Mouse (Mus musculus) forebrain, postnatal 0 days (tissue): ENCODE measurements around the gene Zfp846. TPM values are rescaled to one million over a fixed set of nuclear protein-coding genes. Genes with fewer than 3 reads are reported as not detected.
"Not testable (repeated sequence)": the region's sequence is repeated elsewhere in the genome, so short reads cannot be mapped to it uniquely, and the experiment has no call there.

Experiments
- ATAC-seq: fragments of 200-750 bp; cut with Nextera tagmentation; 2 replicates; pipeline ENCODE4 v1.8.0; 2017; ENCODE audit warnings: mild to moderate bottlenecking, moderate library complexity
- DNase-seq: peaks from one replicate; pipeline ENCODE4 v3.0.0-alpha.2; 2015
- H3K27ac ChIP-seq: fragments of 300-500 bp; sonication (generic); 2 replicates; pipeline ENCODE4 v1.5.1; 2014; ENCODE audit warnings: low read depth, mild to moderate bottlenecking, antibody characterized with exemption, low read length, moderate library complexity, mixed read lengths
- H3K27me3 ChIP-seq: fragments of 300-500 bp; sonication (generic); 2 replicates; pipeline ENCODE4 v1.6.1; 2014; ENCODE audit warnings: mild to moderate bottlenecking, low read length, mixed read lengths; ENCODE audit not compliant: insufficient read depth
- H3K36me3 ChIP-seq: fragments of 300-500 bp; sonication (generic); 2 replicates; pipeline ENCODE4 v1.6.1; 2014; ENCODE audit warnings: mild to moderate bottlenecking, moderate library complexity; ENCODE audit not compliant: insufficient read depth
- H3K4me1 ChIP-seq: fragments of 300-500 bp; sonication (generic); 2 replicates; pipeline ENCODE4 v1.6.1; 2014; ENCODE audit warnings: antibody characterized with exemption; ENCODE audit not compliant: insufficient read depth
- H3K4me2 ChIP-seq: fragments of 300-500 bp; sonication (generic); 2 replicates; pipeline ENCODE4 v1.6.1; 2014; ENCODE audit warnings: low read depth, mild to moderate bottlenecking, moderate library complexity
- H3K4me3 ChIP-seq: fragments of 300-500 bp; sonication (generic); 2 replicates; pipeline ENCODE4 v1.5.1; 2014; ENCODE audit warnings: low read depth, low read length, mixed read lengths
- H3K9ac ChIP-seq: fragments of 300-500 bp; sonication (generic); 2 replicates; pipeline ENCODE4 v1.6.1; 2014; ENCODE audit warnings: mild to moderate bottlenecking
- H3K9me3 ChIP-seq: fragments of 300-500 bp; sonication (generic); 2 replicates; pipeline ENCODE4 v1.6.1; 2016; ENCODE audit warnings: low read length
- CTCF ChIP-seq: sonication (generic); IDR thresholded peaks from 2 replicates; pipeline ENCODE4 v1.5.1; 2016; ENCODE audit warnings: antibody characterized with exemption, control low read depth, low read depth
- WGBS: fragments of 180-500 bp; shearing (Covaris S2); extraction: QIAGEN DNeasy Blood & Tissue Kit; methylation state at CpG from one replicate; pipeline ENCODE4 v1.1.7; 2014; 5-methylcytosine and 5-hydroxymethylcytosine counted together
- polyA plus RNA-seq: library from polyadenylated mRNA; unstranded; fragments of >200 nt; fragmentation: Nextera tagmentation; extraction: Ambion mirVana; gene quantifications from 2 replicates; pipeline ENCODE4 v1.2.1, GENCODE M21; 2015
- total RNA-seq: library from RNA; depleted of rRNA; stranded (reverse); fragments of >200 nt; gene quantifications from 2 replicates; pipeline ENCODE4 v1.2.3, GENCODE M21; 2014

The Zfp846 gene
- total and polyA plus RNA-seq, 2 experiments from 2014 or later = 38.4 to 38.9 TPM

DNA sequence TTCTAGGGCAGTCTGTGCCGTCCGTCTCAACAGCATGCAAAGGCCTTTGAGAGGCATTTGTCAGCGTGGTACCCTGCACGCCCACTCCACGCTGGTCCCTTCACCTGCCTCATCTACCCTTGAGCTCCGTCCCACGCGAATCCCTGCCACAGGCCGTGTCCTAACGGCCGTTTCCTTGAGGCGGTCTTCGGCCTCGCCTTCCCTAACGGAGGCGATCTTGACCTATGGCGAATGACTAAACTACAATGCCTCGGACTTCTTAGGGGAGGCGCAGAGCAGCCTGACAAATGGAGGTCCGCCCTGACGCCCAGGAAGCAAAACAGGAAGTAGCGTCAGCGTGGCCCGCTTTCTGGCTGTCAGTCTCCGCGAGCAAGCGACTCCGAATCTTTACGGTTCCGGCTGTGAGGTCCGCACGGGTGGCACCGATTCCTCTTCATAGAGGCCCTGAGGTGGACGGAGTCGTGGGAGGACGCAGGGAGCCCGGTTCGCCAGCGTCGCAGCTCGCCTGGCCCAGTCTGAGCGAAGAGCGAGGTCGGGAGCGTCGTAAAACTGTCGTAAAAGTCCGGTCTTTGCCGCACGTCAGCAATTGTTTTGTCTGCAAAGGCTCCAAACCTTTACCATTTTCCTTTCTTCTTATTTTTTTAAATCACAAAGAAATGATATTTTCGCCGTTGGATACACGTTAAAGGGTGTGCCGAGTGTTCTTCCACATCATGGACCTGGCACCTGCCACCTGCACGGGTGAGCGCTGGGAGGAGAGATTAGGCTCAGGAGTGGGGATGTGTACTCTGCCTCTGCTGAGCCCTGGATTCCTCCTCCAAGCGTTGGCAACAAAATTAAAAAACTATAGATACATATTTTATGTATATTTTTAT, 26.2 kb downstream of the Zfp846 start:
- Histone ChIP-seq H3K9me3 (no peaks in the 10 kb centered on the region), H3K4me2 (peak overlapping the region; percentile 71), H3K36me3 (0 out of 2 replicates have a peak, but pooled peaks cover 3% of the 10 kb centered on the region), H3K9ac (peak overlapping the region; percentile 82), H3K27ac (peak overlapping the region; percentile 98), H3K4me1 (0 out of 2 replicates have a peak, but pooled peaks cover 6% of the 10 kb centered on the region), H3K4me3 (peak overlapping the region; percentile 59), H3K27me3 (no peaks in the 10 kb centered on the region)
- no peak for TF ChIP-seq CTCF
- DNase-seq = peak; percentile 96
- WGBS = under 1% methylated on average over 57 of the region's 57 CpGs
- peak; percentile 93 for ATAC-seq

GRCm38 (mm10) chr9:20609831-20610464, 28.9 kb downstream of the Zfp846 start:
- 88% methylated on average over 5 of the region's 5 CpGs for WGBS
- no peak overlapping the region for H3K4me2 ChIP-seq
- ATAC-seq = no peak

GRCm38 (mm10) chr9:20611976-20612375, 30.9 kb downstream of the Zfp846 start:
- no peaks in the 10 kb centered on the region for H3K9me3 ChIP-seq
- H3K27me3 ChIP-seq = no peaks in the 10 kb centered on the region
- no peak overlapping the region for H3K4me2 ChIP-seq
- H3K4me1 ChIP-seq = no peaks in the 10 kb centered on the region
- no peak overlapping the region for H3K4me3 ChIP-seq
- H3K27ac ChIP-seq = no peak overlapping the region
- peaks cover 4% of the 10 kb centered on the region; the same call in 1 of the 2 replicates for H3K36me3 ChIP-seq
- no peak for DNase-seq
- ATAC-seq = no peak
- H3K9ac ChIP-seq = no peak overlapping the region
- TF ChIP-seq CTCF = no peak
- 79% methylated on average over 5 of the region's 5 CpGs for WGBS

More at GRCm38 (mm10) chr9:20609831-20610464, 28.9 kb downstream of the Zfp846 start:
- H3K9me3 ChIP-seq = no peaks in the 10 kb centered on the region
- H3K4me3 ChIP-seq = no peak overlapping the region
- H3K4me1 ChIP-seq = 0 out of 2 replicates have a peak, but pooled peaks cover 6% of the 10 kb centered on the region
- no peaks in the 10 kb centered on the region for H3K27me3 ChIP-seq
- DNase-seq = no peak
- H3K9ac ChIP-seq = no peak overlapping the region
- no peak overlapping the region for H3K27ac ChIP-seq
- TF ChIP-seq CTCF = no peak
- H3K36me3 ChIP-seq = no peaks in the 10 kb centered on the region

GRCm38 (mm10) chr9:20616685-20617084, 35.6 kb downstream of the Zfp846 start:
- 91% methylated on average over 2 of the region's 2 CpGs for WGBS
- DNase-seq (no peak), ATAC-seq (no peak)
- Histone ChIP-seq H3K36me3 (peaks cover 11% of the 10 kb centered on the region), H3K27ac (no peak overlapping the region), H3K4me2 (no peak overlapping the region), H3K9ac (no peak overlapping the region), H3K4me3 (no peak overlapping the region), H3K4me1 (no peaks in the 10 kb centered on the region), H3K27me3 (no peaks in the 10 kb centered on the region), H3K9me3 (no peaks in the 10 kb centered on the region)
- TF ChIP-seq CTCF = no peak

DNA sequence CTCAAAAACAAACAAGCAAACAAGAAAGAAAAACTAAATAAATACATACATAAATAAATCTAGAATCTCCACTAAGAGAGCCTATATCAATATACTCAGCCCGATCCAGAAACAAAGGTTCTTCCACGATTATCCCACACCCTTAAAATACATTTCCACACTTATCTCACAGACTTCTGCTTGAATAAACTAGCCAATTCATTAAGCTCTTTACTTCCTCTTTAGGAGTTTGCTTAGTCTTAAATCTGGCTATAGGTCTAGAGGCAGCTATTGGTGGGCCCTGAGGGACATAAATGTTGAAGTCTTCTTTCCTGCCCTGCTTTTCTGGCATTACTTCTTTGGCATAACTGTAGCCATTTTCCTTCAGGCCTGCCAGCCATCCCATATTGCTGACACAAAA, 50.2 kb downstream of the Zfp846 start:
- WGBS = 95% methylated on average over 2 of the region's 2 CpGs
- no peak overlapping the region for H3K27ac ChIP-seq
- no peaks in the 10 kb centered on the region for H3K9me3 ChIP-seq
- no peaks in the 10 kb centered on the region for H3K36me3 ChIP-seq
- no peak overlapping the region for H3K4me2 ChIP-seq
- DNase-seq = no peak
- H3K4me1 ChIP-seq = no peaks in the 10 kb centered on the region
- TF ChIP-seq CTCF = no peak
- H3K9ac ChIP-seq = no peak overlapping the region
- no peaks in the 10 kb centered on the region for H3K27me3 ChIP-seq
- no peak for ATAC-seq
- H3K4me3 ChIP-seq = no peak overlapping the region

- 94% methylated on average over 8 of the region's 8 CpGs for WGBS
- not testable (repeated sequence) for H3K9ac ChIP-seq, H3K9me3 ChIP-seq, H3K4me1 ChIP-seq, H3K4me2 ChIP-seq, H3K27ac ChIP-seq, H3K27me3 ChIP-seq, H3K4me3 ChIP-seq, DNase-seq, ATAC-seq
- H3K36me3 ChIP-seq = peaks cover 19% of the 10 kb centered on the region
Measured at GRCm38 (mm10) chr9:20635676-20636075, 54.6 kb downstream of the Zfp846 start.

DNA sequence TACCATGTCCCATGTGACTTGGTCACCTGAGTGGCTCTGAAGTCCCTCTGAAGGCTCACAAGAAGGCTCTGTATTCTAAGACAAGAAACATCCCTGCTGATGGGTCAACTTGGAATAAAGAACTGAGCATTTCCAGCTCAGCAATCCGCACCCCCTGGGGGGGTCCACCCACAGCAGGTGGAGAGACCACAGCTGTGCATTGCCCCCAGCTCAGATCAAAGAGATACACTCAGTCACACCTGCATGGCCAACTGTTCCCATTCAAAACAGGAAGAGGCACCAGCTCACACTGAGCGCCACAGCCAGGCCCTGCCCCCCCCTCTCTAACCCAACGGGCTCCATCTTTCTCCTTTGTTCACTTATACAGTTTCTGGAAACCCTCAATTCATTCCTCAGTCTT, 55.2 kb downstream of the Zfp846 start:
- 82% methylated on average over 3 of the region's 3 CpGs for WGBS
- H3K36me3 ChIP-seq = peaks cover 19% of the 10 kb centered on the region
- no peak for TF ChIP-seq CTCF
- H3K27ac ChIP-seq = no peak overlapping the region
- no peak for ATAC-seq
- no peaks in the 10 kb centered on the region for H3K27me3 ChIP-seq
- H3K4me1 ChIP-seq = peaks cover 4% of the 10 kb centered on the region; the same call in 1 of the 2 replicates
- H3K4me2 ChIP-seq = no peak overlapping the region
- no peak overlapping the region for H3K9ac ChIP-seq
- no peak overlapping the region for H3K4me3 ChIP-seq
- H3K9me3 ChIP-seq = no peaks in the 10 kb centered on the region
- DNase-seq = no peak
